Mouse (Mus musculus) myocyte (in vitro differentiated cells): ENCODE results near the gene Lrrc36. TPM values are rescaled to one million over a fixed set of nuclear protein-coding genes. Genes with fewer than 3 reads are reported as not detected.

Experiments
- H3K27me3 ChIP-seq: one replicate; pipeline ENCODE4 v1.6.1; 2011; ENCODE audit not compliant: control insufficient read depth, insufficient read depth, insufficient read length
- H3K36me3 ChIP-seq: one replicate; pipeline ENCODE4 v1.6.1; 2011; ENCODE audit not compliant: control insufficient read depth, insufficient read depth
- H3K4me2 ChIP-seq: one replicate; pipeline ENCODE4 v1.6.1; 2011; ENCODE audit warnings: low read depth, control low read depth
- H3K4me3 ChIP-seq: one replicate; pipeline ENCODE4 v1.5.1; 2011; ENCODE audit warnings: mild to moderate bottlenecking, control low read depth, moderate library complexity
- H3K79me2 ChIP-seq: one replicate; pipeline ENCODE4 v1.6.1; 2011; ENCODE audit not compliant: control insufficient read depth, insufficient read depth
- H3ac ChIP-seq: one replicate; pipeline ENCODE4 v1.6.1; 2011; ENCODE audit not compliant: control insufficient read depth, insufficient read length
- CEBPB ChIP-seq: IDR thresholded peaks from 2 replicates; pipeline ENCODE4 v1.6.1; 2011; ENCODE audit warnings: mild to moderate bottlenecking, moderate library complexity; ENCODE audit not compliant: poor library complexity, insufficient read depth, severe bottlenecking
- E2F4 ChIP-seq: IDR thresholded peaks from one replicate; pipeline ENCODE4 v1.6.1; 2011; ENCODE audit warnings: mild to moderate bottlenecking, control low read depth, moderate library complexity; ENCODE audit not compliant: insufficient read depth
- MAX ChIP-seq: IDR thresholded peaks from one replicate; pipeline ENCODE4 v1.6.1; 2011; ENCODE audit warnings: low read depth, mild to moderate bottlenecking, control low read depth
- MYOD1 ChIP-seq, 3 experiments: IDR thresholded peaks; one replicate each; pipeline ENCODE4 v1.6.1; 2011; ENCODE audit warnings: control low read depth in 2 of 3, low read depth in 2 of 3, mild to moderate bottlenecking in 2 of 3, moderate library complexity in 1 of 3; ENCODE audit not compliant: insufficient read length in 2 of 3, control insufficient read depth in 1 of 3
- MYOG ChIP-seq, 3 experiments: IDR thresholded peaks; one replicate each; pipeline ENCODE4 v1.6.1; 2011; ENCODE audit warnings: control low read depth in 2 of 3, low read depth in 2 of 3, mild to moderate bottlenecking in 2 of 3; ENCODE audit not compliant: insufficient read length in 2 of 3, control insufficient read depth in 1 of 3, insufficient read depth in 1 of 3
- POLR2A ChIP-seq: IDR thresholded peaks from one replicate; pipeline ENCODE4 v1.6.1; 2011; ENCODE audit warnings: low read depth, mild to moderate bottlenecking, control low read depth, moderate library complexity; ENCODE audit not compliant: insufficient read length
- POLR2AphosphoS2 ChIP-seq: IDR thresholded peaks from one replicate; pipeline ENCODE4 v1.6.1; 2011; ENCODE audit warnings: low read depth, control low read depth; ENCODE audit not compliant: insufficient read length
- REST ChIP-seq: IDR thresholded peaks from one replicate; pipeline ENCODE4 v1.6.1; 2011; ENCODE audit warnings: mild to moderate bottlenecking, control low read depth, moderate library complexity; ENCODE audit not compliant: insufficient read depth, insufficient read length
- SRF ChIP-seq: IDR thresholded peaks from one replicate; pipeline ENCODE4 v1.6.1; 2011; ENCODE audit warnings: low read depth; ENCODE audit not compliant: control insufficient read depth, insufficient read length
- TCF12 ChIP-seq: IDR thresholded peaks from one replicate; pipeline ENCODE4 v1.6.1; 2011; ENCODE audit warnings: mild to moderate bottlenecking, control low read depth; ENCODE audit not compliant: poor library complexity, insufficient read depth, severe bottlenecking
- TCF3 ChIP-seq: IDR thresholded peaks from one replicate; pipeline ENCODE4 v1.6.1; 2011; ENCODE audit warnings: low read depth, control low read depth; ENCODE audit not compliant: insufficient read length
- USF1 ChIP-seq: IDR thresholded peaks from one replicate; pipeline ENCODE4 v1.6.1; 2011; ENCODE audit warnings: low read depth, mild to moderate bottlenecking, control low read depth, moderate library complexity
- polyA plus RNA-seq: library from polyadenylated mRNA; unstranded; fragments of >200 nt; fragmentation: generic; extraction: Trizol; gene quantifications from one replicate; pipeline ENCODE4 v1.2.1, GENCODE M21; 2012; ENCODE audit warnings: missing spikeins

The Lrrc36 gene
- polyA plus RNA-seq, 1 experiment, result not detected

GRCm38 (mm10) chr8:105450977-105451376, 37.6 kb downstream of the Lrrc36 start:
- no peak overlapping the region for H3K4me2 ChIP-seq
- H3K4me3 ChIP-seq, result no peak overlapping the region
- no peaks in the 10 kb centered on the region for H3K79me2 ChIP-seq
- H3K36me3 ChIP-seq, result no peaks in the 10 kb centered on the region
- peaks cover 17% of the 10 kb centered on the region for H3K27me3 ChIP-seq
- no peak overlapping the region for H3ac ChIP-seq
- TF ChIP-seq POLR2AphosphoS2 (no peak), TCF12 (no peak), REST (no peak), MYOG (IDR thresholded peaks at IDR 0.05; ENCODE audit: control insufficient read depth in 1 of 3, insufficient read depth in 1 of 3, insufficient read length in 2 of 3, low read depth in 2 of 3) (no peak)

GRCm38 (mm10) chr8:105451903-105452603, 38.7 kb downstream of the Lrrc36 start:
- TF ChIP-seq POLR2AphosphoS2, result no peak
- TF ChIP-seq MYOG (IDR thresholded peaks at IDR 0.05; ENCODE audit: control insufficient read depth in 1 of 3, insufficient read depth in 1 of 3, insufficient read length in 2 of 3, low read depth in 2 of 3), result no peak
- TF ChIP-seq MYOD1 (IDR thresholded peaks at IDR 0.05; ENCODE audit: control insufficient read depth in 1 of 3, insufficient read length in 2 of 3, low read depth in 2 of 3), result no peak
- no peak for TF ChIP-seq TCF12
- no peak for TF ChIP-seq E2F4
- TF ChIP-seq POLR2A, result no peak
- TF ChIP-seq TCF3, result no peak
- TF ChIP-seq SRF, result no peak
- no peak for TF ChIP-seq MAX
- TF ChIP-seq CEBPB, result no peak
- TF ChIP-seq REST, result no peak
- H3K27me3 ChIP-seq, result peaks cover 17% of the 10 kb centered on the region
- H3K36me3 ChIP-seq, result no peaks in the 10 kb centered on the region
- no peak overlapping the region for H3K4me3 ChIP-seq
- no peak overlapping the region for H3ac ChIP-seq
- no peak overlapping the region for H3K4me2 ChIP-seq
- no peaks in the 10 kb centered on the region for H3K79me2 ChIP-seq

- no peak overlapping the region for H3K4me2 ChIP-seq
- TF ChIP-seq POLR2AphosphoS2 (no peak), CEBPB (no peak), TCF12 (no peak), TCF3 (no peak), SRF (no peak), E2F4 (no peak)
- H3K27me3 ChIP-seq, result peaks cover 17% of the 10 kb centered on the region
- no peaks in the 10 kb centered on the region for H3K36me3 ChIP-seq
- H3K79me2 ChIP-seq, result no peaks in the 10 kb centered on the region
- no peak overlapping the region for H3ac ChIP-seq
- no peak overlapping the region for H3K4me3 ChIP-seq
These were observed 39.9 kb downstream of the Lrrc36 start for GRCm38 (mm10) chr8:105453296-105453695.

- Histone ChIP-seq H3K79me2 (no peaks in the 10 kb centered on the region), H3ac (no peak overlapping the region), H3K27me3 (peaks cover 15% of the 10 kb centered on the region), H3K4me2 (no peak overlapping the region), H3K36me3 (no peaks in the 10 kb centered on the region), H3K4me3 (no peak overlapping the region)
- TF ChIP-seq TCF3 (no peak), CEBPB (0 out of 2 replicates have a peak, but pooled peaks have one; percentile 36)
These were observed 40.7 kb downstream of the Lrrc36 start for GRCm38 (mm10) chr8:105454088-105454487.

GRCm38 (mm10) chr8:105455218-105455617, 41.8 kb downstream of the Lrrc36 start:
- H3ac ChIP-seq, result no peak overlapping the region
- H3K36me3 ChIP-seq, result no peaks in the 10 kb centered on the region
- no peaks in the 10 kb centered on the region for H3K79me2 ChIP-seq
- H3K27me3 ChIP-seq, result peaks cover 10% of the 10 kb centered on the region
- H3K4me2 ChIP-seq, result no peak overlapping the region
- TF ChIP-seq TCF12 (no peak), MYOD1 (IDR thresholded peaks at IDR 0.05; ENCODE audit: control insufficient read depth in 1 of 3, insufficient read length in 2 of 3, low read depth in 2 of 3) (no peak), USF1 (peak; percentile 58)
- H3K4me3 ChIP-seq, result no peak overlapping the region
